Mouse (Mus musculus) limb, embryonic 10.5 days (tissue): Measurements from ENCODE around the gene R3hdm1. TPM values are rescaled to one million over a fixed set of nuclear protein-coding genes. Genes with fewer than 3 reads are reported as not detected.

Experiments
- DNase-seq: peaks from one replicate; pipeline ENCODE4 v3.0.0-alpha.2; 2017; ENCODE audit warnings: low spot score
- H3K27ac ChIP-seq: fragments of 300-500 bp; sonication (generic); 2 replicates; pipeline ENCODE4 v1.5.1; 2016; ENCODE audit warnings: mild to moderate bottlenecking
- H3K27me3 ChIP-seq: fragments of 300-500 bp; sonication (generic); 2 replicates; pipeline ENCODE4 v1.6.1; 2016; ENCODE audit warnings: low read depth, mild to moderate bottlenecking; ENCODE audit not compliant: poor library complexity, severe bottlenecking
- H3K36me3 ChIP-seq: fragments of 300-500 bp; sonication (generic); 2 replicates; pipeline ENCODE4 v1.6.1; 2016; ENCODE audit warnings: mild to moderate bottlenecking, moderate library complexity
- H3K4me1 ChIP-seq: fragments of 300-500 bp; sonication (generic); 2 replicates; pipeline ENCODE4 v1.6.1; 2016
- H3K4me3 ChIP-seq: fragments of 300-500 bp; sonication (generic); 2 replicates; pipeline ENCODE4 v1.5.1; 2016; ENCODE audit warnings: mild to moderate bottlenecking, moderate library complexity
- H3K9me3 ChIP-seq: fragments of 300-500 bp; sonication (generic); replicated peaks from 2 replicates; pipeline ENCODE4 v1.6.1; 2016; ENCODE audit warnings: mild to moderate bottlenecking
- WGBS: fragments of 180-500 bp; shearing (Covaris S2); methylation state at CpG from one replicate; pipeline ENCODE4 v1.1.7; 2016; 5-methylcytosine and 5-hydroxymethylcytosine counted together
- polyA plus RNA-seq: library from polyadenylated mRNA; unstranded; fragments of >200 nt; fragmentation: Nextera tagmentation; extraction: Ambion mirVana; gene quantifications from 2 replicates; pipeline ENCODE4 v1.2.1, GENCODE M21; 2016

R3hdm1 gene
- 77.1 and 86.2 TPM in 2 replicates for polyA plus RNA-seq

DNA sequence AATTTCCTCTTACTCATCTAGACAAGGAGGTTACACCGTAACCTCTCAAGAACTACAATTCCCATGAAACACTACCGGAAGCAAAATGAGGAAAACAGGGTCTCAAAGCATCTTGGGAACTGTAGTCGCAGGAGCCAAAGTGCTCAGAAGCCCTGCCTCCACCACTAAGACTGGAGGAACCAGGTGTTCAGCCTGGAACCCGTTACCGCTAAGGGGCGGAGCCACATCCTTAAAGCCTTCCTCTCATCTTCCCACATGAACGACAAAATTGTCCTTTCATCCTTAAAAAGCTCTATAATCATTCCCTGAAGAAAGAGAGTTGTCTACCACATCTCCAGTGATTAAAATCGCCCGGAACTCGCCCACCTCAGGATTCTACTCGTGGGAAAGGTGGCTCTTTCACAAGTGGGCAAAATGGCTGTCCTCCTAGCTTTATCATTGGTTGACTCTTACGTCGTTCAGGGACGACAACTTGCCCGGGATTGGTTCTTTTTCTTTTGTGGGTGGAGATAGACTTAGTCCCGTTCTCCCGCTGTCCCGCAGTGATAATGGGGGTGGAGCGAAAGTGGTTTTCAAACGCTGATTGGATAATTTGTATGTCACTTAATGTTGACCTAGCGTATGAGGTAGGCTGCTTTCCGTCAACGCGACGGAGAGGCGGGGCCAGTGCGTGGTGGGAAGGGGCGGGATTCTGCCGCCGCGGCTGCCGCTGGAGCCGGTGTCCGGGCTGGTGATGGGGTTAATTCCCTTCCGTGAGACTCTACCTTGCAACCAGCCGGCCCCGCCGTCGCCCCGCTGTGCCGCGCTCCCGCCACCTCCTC, at the start of gene R3hdm1, which contains the start of gene Zranb3:
R3hdm1 (plus strand) TSS at position 661 of the 821 bp plus-strand sequence.
Zranb3 (minus strand) TSS at position 407 of the 821 bp plus-strand sequence.
- Histone ChIP-seq H3K4me3 (peak within 1 kb of the TSS; percentile 94), H3K27me3 (no peaks in the 10 kb centered on the region), H3K36me3 (no peaks in the 10 kb centered on the region), H3K9me3 (no peaks in the 10 kb centered on the region), H3K27ac (peak within 1 kb of the TSS; percentile 93), H3K4me1 (peaks cover 10% of the 10 kb centered on the region)
- WGBS = under 1% methylated on average over 43 of the region's 43 CpGs
- peak; percentile 89 for DNase-seq

DNA sequence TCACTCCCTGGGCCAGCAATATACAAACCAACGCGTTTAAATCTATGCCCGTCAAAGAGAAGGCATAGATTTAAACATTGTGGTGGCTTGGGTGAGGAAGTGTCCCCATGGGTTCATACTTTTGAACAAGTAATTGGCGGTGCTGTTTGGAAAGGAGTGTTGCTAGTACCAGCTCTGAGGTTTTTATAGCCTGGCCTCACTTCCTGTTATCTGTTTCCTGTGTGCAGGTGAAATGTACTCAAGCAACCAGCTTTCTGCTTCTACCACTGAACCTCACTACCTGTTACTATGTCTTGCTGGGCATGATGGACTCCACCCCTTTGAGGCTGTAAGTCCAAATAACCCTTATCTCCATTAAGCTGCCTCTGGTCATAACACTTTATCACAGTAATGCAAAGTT, 45.8 kb upstream of the R3hdm1 start:
- no peak overlapping the region for H3K27ac ChIP-seq
- no peaks in the 10 kb centered on the region for H3K27me3 ChIP-seq
- 93% methylated on average over 4 of the region's 4 CpGs for WGBS
- no peaks in the 10 kb centered on the region for H3K4me1 ChIP-seq
- H3K4me3 ChIP-seq = no peak overlapping the region
- no peak for DNase-seq
- peaks cover 12% of the 10 kb centered on the region; the same call in 1 of the 2 replicates for H3K36me3 ChIP-seq
- no peaks in the 10 kb centered on the region for H3K9me3 ChIP-seq

DNA sequence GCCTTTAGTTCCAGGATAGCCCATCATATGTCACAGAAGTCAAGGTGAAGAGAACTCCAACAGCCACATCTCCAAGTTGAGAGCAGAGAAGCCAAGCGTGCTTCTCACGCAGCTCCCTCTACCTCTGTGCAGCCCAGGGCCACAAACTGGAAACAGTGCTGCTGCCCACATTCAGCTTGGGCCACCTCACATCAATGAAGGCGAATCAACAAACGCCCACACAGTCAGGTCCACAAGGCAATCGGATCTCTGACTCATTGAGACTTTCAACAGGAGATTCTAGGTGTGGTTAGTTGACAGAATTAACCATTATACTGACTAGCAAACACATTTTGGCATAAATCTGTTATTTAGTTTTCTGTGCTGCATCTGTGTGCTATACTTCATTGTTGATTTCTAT, 44.5 kb upstream of the R3hdm1 start:
- no peak overlapping the region for H3K27ac ChIP-seq
- no peak overlapping the region for H3K4me3 ChIP-seq
- 0 out of 2 replicates have a peak, but pooled peaks cover 9% of the 10 kb centered on the region for H3K36me3 ChIP-seq
- H3K4me1 ChIP-seq = no peaks in the 10 kb centered on the region
- DNase-seq = no peak
- H3K9me3 ChIP-seq = no peaks in the 10 kb centered on the region
- WGBS = 95% methylated on average over 5 of the region's 5 CpGs
- H3K27me3 ChIP-seq = no peaks in the 10 kb centered on the region

DNA sequence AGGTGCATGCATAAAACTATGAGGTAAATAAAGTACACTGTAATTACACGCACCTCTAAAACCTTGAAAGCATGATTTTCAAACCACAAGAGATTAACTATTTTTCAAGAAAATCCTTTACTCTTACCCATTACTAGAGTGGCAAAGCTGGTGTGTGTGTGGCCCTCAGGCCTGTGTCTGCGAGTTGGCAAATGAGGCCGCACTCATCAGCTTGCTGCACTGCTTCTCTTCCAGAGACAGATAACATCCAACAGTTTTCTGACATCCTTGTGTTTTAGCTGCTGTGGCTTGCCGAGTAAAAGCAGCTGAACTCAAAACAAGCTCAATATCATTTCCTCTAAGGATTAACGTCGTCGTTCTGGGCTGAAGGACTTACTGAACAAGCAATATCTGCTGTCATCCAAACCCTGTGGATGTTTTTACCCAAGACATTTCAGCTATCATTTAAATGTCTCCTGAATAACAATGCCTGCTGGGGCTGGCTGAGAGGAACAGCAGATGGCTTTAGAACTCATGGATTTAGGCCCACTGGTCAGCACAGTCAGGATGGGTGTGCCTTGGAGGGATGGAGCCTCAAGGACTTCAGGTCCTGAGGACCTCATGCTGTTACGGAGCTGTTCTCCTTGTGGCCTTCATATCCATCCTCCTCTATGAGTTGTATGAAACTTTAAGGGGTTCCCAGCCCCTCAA, 42.3 kb upstream of the R3hdm1 start:
- Histone ChIP-seq H3K36me3 (0 out of 2 replicates have a peak, but pooled peaks cover 5% of the 10 kb centered on the region), H3K9me3 (no peaks in the 10 kb centered on the region), H3K27ac (no peak overlapping the region), H3K4me1 (no peaks in the 10 kb centered on the region), H3K27me3 (no peaks in the 10 kb centered on the region), H3K4me3 (no peak overlapping the region)
- no peak for DNase-seq
- WGBS = 82% methylated on average over 8 of the region's 8 CpGs

DNA sequence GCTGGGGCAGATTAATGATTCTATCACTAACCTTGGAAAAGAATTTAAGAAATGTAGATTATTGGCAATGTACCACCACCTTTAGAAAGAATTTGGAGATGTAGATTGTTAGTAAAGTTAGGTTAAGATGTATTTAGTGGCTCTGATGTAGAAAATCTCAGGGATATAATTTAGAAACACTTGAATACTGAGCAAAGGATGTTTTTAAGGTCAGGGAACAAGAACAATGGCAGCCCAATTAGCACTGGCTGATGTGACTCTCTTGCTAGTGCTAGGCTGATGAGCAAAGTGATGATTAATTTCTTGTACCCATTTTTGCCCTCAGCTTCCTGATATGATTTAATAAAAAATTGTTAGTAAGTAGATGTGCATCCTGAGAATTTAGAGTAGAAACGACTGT, 41.7 kb upstream of the R3hdm1 start:
- Histone ChIP-seq H3K9me3 (no peaks in the 10 kb centered on the region), H3K4me1 (no peaks in the 10 kb centered on the region), H3K27ac (no peak overlapping the region), H3K27me3 (no peaks in the 10 kb centered on the region), H3K36me3 (peaks cover 4% of the 10 kb centered on the region; the same call in 1 of the 2 replicates), H3K4me3 (no peak overlapping the region)
- 86% methylated on average over 1 of the region's 1 CpGs for WGBS
- DNase-seq = no peak

DNA sequence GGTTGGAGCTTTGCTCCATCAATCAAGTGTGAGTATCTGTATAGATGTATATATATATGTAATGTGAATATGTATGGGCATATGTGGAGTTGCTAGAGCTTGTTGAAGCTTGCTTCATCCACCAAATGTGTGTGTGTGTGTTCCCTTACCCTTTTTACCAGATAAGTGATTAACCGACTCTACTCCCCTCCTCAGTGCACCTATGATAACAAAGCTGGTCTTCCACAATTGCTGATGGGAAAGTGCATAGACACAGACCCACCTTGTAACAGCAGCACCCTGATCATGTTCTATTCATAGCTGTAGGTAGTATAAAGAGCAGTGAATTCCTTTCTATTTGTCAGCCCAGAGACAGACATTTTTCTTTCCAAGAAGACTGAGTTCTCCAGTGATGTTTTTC, 40.9 kb upstream of the R3hdm1 start:
- no peaks in the 10 kb centered on the region for H3K9me3 ChIP-seq
- peaks cover 11% of the 10 kb centered on the region for H3K36me3 ChIP-seq
- WGBS = 100% methylated on average over 1 of the region's 1 CpGs
- no peak for DNase-seq
- no peak overlapping the region for H3K4me3 ChIP-seq
- H3K4me1 ChIP-seq = no peaks in the 10 kb centered on the region
- H3K27ac ChIP-seq = no peak overlapping the region
- no peaks in the 10 kb centered on the region for H3K27me3 ChIP-seq

DNA sequence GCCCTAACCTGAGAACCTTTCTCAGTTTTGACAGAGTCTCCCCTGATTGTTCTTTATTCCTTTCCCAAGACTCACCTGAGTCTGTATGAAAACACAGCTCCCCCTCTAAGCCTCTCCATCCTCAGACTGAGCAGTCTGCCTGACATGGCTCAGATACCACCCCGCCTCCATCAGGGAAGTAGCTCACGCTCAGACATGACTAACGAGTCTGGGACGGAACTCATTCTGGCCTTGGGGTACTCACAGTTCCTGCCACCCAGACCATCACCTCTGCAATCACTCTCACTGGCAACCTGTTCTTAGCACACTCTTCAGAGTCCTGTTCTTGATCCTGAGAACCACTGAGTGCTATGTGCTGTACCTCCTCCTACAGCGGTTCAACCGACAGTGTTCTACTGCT, 38.4 kb upstream of the R3hdm1 start:
- no peak for DNase-seq
- 89% methylated on average over 6 of the region's 6 CpGs for WGBS
- peaks cover 9% of the 10 kb centered on the region for H3K36me3 ChIP-seq
- H3K27ac ChIP-seq = no peak overlapping the region
- no peak overlapping the region for H3K4me3 ChIP-seq
- H3K27me3 ChIP-seq = no peaks in the 10 kb centered on the region
- no peaks in the 10 kb centered on the region for H3K4me1 ChIP-seq
- no peaks in the 10 kb centered on the region for H3K9me3 ChIP-seq

DNA sequence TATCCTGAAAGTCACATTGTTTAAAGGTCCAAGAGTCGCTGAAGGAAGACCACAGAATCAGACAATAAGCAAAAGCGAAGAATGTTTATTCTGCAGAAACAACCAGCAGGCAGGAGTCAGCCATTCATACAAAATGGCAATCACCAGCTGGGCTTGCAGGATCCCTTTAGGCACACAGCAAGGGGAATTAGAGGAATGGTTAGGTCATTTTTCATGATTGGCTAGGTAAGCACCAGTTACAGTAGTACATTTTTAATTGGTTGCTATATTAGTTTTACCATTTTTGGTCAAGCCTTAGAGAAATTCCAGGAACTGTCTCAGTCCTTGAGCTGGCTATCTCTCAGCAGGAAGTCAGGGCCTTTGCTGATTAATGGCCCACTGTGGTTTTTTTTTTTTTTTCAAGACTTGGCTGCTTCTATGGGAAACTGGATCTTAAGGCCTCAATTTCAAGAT, 34.1 kb upstream of the R3hdm1 start:
- Histone ChIP-seq H3K36me3 (peaks cover 17% of the 10 kb centered on the region), H3K4me1 (no peaks in the 10 kb centered on the region), H3K4me3 (no peak overlapping the region), H3K9me3 (no peaks in the 10 kb centered on the region), H3K27ac (no peak overlapping the region), H3K27me3 (no peaks in the 10 kb centered on the region)
- DNase-seq = no peak
- 94% methylated on average over 2 of the region's 2 CpGs for WGBS

DNA sequence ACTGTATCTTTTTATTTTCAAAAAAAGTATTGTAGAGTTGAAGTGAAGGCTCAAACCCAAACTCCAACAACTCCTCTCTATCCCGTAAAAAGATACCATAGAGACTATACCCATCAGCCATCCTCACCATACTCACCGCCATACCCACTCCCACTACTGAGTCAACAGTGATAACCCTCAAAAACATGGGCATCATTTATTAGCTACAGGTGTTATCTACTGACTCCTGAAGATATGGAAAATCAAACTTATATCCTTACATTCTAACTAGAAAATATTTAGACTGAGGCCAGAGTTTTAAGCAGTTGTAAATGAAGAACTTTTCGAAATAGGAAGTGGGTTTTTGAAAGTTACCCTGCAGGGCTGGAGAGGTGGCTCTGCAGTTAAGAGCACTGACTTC, 33.1 kb upstream of the R3hdm1 start:
- whole genome bisulfite sequencing = 95% methylated on average over 3 of the region's 3 CpGs
- Histone ChIP-seq H3K27me3 (no peaks in the 10 kb centered on the region), H3K4me3 (no peak overlapping the region), H3K27ac (no peak overlapping the region), H3K36me3 (peaks cover 22% of the 10 kb centered on the region), H3K4me1 (no peaks in the 10 kb centered on the region), H3K9me3 (no peaks in the 10 kb centered on the region)
- DNase-seq = no peak

DNA sequence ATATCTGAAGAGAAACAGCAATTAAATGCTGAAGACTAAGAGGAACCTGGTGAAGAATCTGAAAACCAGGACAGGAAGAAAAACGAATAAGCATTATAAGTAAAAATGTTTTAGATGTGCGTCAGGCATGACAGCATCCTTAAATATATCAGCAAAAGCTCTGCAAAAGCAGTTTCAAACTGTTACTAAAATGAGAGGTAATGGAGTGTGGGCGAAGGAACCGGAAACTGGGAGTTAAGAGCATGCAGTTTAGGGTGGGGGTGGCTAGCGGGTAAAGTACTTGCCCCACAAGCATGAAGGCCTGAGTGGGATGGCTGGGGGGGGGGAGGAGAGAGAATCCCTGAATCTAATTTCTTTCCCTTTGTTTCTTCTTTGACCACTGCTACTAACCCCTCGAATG, 30.1 kb upstream of the R3hdm1 start:
- no peaks in the 10 kb centered on the region for H3K27me3 ChIP-seq
- 90% methylated on average over 6 of the region's 6 CpGs for WGBS
- H3K4me1 ChIP-seq = no peaks in the 10 kb centered on the region
- H3K36me3 ChIP-seq = peaks cover 13% of the 10 kb centered on the region
- H3K27ac ChIP-seq = no peak overlapping the region
- no peaks in the 10 kb centered on the region for H3K9me3 ChIP-seq
- DNase-seq = no peak
- H3K4me3 ChIP-seq = no peak overlapping the region

DNA sequence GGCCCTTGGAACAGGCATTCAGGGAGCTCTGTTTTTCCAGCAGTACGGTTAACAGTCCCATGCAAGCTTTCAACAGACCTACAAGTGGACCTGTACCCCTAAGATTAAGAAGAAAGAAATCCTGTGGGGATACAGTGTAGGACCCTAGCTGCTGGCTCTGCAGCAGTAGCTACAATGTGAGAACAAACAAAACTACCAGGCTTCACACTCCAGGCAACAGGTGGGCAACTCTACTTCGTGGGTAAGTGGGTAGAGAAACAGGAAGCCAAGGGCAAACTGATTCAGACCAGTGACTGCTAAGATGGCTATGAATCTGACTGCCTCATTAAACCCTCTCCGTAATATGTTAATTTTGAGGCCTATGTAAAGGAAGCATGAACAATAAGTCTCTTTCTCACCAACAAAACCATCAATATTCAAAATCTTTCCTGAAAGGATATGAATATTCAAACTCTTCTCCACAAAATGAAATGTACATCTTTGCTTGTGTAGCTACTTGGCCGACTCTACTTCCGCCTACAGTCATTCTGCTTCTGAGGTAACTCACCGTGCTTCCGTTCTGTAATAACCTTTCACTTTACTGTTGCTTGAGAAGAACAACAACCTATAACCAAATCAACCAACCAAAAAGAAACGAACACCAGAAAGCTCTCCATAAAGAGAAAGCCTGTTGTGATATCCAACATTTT, 26.2 kb upstream of the R3hdm1 start:
- Histone ChIP-seq H3K27ac (no peak overlapping the region), H3K27me3 (no peaks in the 10 kb centered on the region), H3K4me3 (no peak overlapping the region), H3K9me3 (no peaks in the 10 kb centered on the region), H3K4me1 (no peaks in the 10 kb centered on the region), H3K36me3 (peaks cover 24% of the 10 kb centered on the region)
- DNase-seq = no peak
- 94% methylated on average over 8 of the region's 8 CpGs for WGBS

DNA sequence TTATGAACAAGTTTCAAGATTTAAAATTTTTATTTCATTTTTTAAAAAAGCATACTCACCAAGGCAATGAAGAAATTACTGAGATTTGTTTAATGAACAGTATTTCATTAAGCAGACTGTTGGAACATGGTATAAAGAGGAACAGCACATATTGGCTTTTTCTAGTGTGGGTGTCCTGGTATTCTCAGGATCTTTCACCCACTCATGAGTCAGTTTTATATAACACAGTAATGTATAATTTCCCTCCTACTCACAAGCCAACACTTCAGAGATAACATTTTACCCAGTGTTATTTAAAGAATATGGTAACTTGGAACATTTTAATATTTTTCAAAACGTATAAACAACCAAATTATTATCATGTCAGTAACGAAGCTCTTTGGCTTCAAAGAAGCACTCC, 25.3 kb upstream of the R3hdm1 start:
- no peak overlapping the region for H3K27ac ChIP-seq
- H3K27me3 ChIP-seq = no peaks in the 10 kb centered on the region
- 93% methylated on average over 2 of the region's 2 CpGs for WGBS
- peaks cover 25% of the 10 kb centered on the region for H3K36me3 ChIP-seq
- no peaks in the 10 kb centered on the region for H3K9me3 ChIP-seq
- H3K4me1 ChIP-seq = no peaks in the 10 kb centered on the region
- no peak for DNase-seq
- no peak overlapping the region for H3K4me3 ChIP-seq

DNA sequence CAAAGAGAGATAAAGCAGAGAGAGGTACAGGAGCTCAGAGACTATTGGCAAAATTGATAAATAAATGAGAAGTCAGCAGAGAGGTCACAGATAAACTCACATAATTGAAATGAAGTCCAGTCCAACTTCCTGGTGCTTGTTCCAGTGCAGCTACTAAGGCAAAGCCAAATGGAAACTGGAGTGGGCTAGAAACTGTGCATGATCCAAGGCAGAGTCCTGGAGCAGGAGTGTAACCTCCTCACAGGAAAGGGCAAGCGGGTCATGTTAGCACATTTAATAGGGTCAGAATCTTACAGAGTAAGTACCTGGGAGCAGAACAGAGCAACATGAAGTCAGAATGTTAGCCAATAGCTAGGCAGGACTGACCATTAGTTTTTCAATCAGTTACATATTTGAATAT, 24.5 kb upstream of the R3hdm1 start:
- Histone ChIP-seq H3K4me3 (no peak overlapping the region), H3K27ac (no peak overlapping the region), H3K27me3 (no peaks in the 10 kb centered on the region), H3K36me3 (peaks cover 26% of the 10 kb centered on the region), H3K9me3 (no peaks in the 10 kb centered on the region), H3K4me1 (no peaks in the 10 kb centered on the region)
- no peak for DNase-seq
- WGBS = 93% methylated on average over 1 of the region's 1 CpGs
